Mouse (Mus musculus): ENCODE results near the gene D3Ertd254e. TPM values are rescaled to one million over a fixed set of nuclear protein-coding genes. Genes with fewer than 3 reads are reported as not detected.
"Not testable (repeated sequence)": the region's sequence is repeated elsewhere in the genome, so short reads cannot be mapped to it uniquely, and the experiment has no call there.

Gene D3Ertd254e
- total RNA-seq (2014; rRNA removed): 15.7 and 17.6 TPM in 2 replicates
- polyA plus RNA-seq (2015; fragmentation: Nextera tagmentation; extraction: Ambion mirVana): 11.2 and 12.5 TPM in 2 replicates

GRCm38 (mm10) chr3:36150934-36151686 lies at the start of gene D3Ertd254e:
TSS of gene D3Ertd254e (plus strand) at chr3:36151017.
- DNase-seq (ENCODE audit: low spot score) (peak; percentile 95), ATAC-seq (peak; percentile 99)
- Histone ChIP-seq H3K4me1 (ENCODE audit: insufficient read depth, low read length) (peaks cover 17% of the 10 kb centered on the region; the same call in 1 of the 2 replicates), H3K9ac (replicated peaks; ENCODE audit: low read length) (peak within 1 kb of the TSS; percentile 95), H3K9me3 (ENCODE audit: low read length) (no peaks in the 10 kb centered on the region), H3K27me3 (ENCODE audit: insufficient read depth, low read length) (no peaks in the 10 kb centered on the region), H3K4me2 (ENCODE audit: low read depth, low read length) (peak within 1 kb of the TSS; percentile 58), H3K36me3 (ENCODE audit: insufficient read depth, low read length) (no peaks in the 10 kb centered on the region), H3K4me3 (ENCODE audit: low read length) (peak within 1 kb of the TSS; percentile 95), H3K27ac (peak within 1 kb of the TSS; percentile 94)
- WGBS: under 1% methylated on average over 54 of the region's 54 CpGs
- no peak for TF ChIP-seq CTCF (IDR thresholded peaks at IDR 0.05; ENCODE audit: low read depth)

- no peak for DNase-seq (ENCODE audit: low spot score)
- Histone ChIP-seq H3K4me3 (ENCODE audit: low read length) (no peak overlapping the region), H3K9ac (replicated peaks; ENCODE audit: low read length) (no peak overlapping the region), H3K27ac (no peak overlapping the region), H3K4me2 (ENCODE audit: low read depth, low read length) (no peak overlapping the region), H3K27me3 (ENCODE audit: insufficient read depth, low read length) (no peaks in the 10 kb centered on the region), H3K9me3 (ENCODE audit: low read length) (no peaks in the 10 kb centered on the region), H3K4me1 (ENCODE audit: insufficient read depth, low read length) (no peaks in the 10 kb centered on the region), H3K36me3 (ENCODE audit: insufficient read depth, low read length) (no peaks in the 10 kb centered on the region)
- ATAC-seq: no peak
- 74% methylated on average over 4 of the region's 4 CpGs for WGBS
- TF ChIP-seq CTCF (IDR thresholded peaks at IDR 0.05; ENCODE audit: low read depth): no peak
Observed at GRCm38 (mm10) chr3:36116076-36116475, 34.7 kb upstream of the D3Ertd254e start.

DNA sequence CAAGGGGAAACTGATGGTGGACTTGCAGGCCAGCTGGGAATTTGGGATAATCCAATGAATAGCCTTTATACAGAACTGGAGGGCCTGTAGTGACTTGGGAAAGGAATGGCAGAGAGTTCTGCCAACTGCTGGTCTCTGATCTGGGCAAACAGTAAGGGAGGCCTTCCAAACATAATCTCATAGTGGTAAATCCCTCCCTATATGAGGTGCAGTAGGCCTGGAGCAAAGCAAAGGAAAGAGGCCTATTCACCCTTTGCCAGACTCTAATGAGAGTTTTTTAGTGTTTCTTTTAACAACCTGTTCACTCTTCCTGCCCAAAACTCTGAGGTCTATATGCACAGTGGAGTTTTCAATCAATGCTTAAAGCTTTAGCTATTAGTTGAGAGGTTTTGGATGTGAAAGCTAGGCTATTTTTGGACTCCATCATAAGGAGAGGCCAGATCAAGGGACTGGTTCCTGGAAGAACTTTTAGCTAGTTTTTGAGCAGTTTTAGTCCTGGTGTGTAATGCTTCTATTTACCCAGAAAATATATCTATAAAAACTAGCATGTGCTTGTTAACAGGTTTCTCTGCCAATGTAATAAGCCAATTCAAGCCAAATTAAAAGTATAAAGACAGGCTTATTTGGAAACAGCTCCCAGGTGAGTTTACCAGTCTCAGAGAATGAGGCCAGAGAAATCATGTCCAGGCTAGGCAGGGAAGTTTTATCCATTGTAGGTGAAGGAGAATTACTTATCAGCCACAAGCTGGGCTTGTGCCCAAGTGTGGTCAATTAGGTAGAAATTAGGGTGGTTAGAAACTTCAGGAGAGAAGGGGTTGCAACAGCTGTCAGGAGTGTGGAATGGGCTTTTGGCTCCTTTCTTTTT lies 30.9 kb upstream of the D3Ertd254e start:
- H3K9ac ChIP-seq (replicated peaks; ENCODE audit: low read length): no peak overlapping the region
- H3K4me2 ChIP-seq (ENCODE audit: low read depth, low read length): no peak overlapping the region
- no peak for TF ChIP-seq CTCF (IDR thresholded peaks at IDR 0.05; ENCODE audit: low read depth)
- H3K4me1 ChIP-seq (ENCODE audit: insufficient read depth, low read length): no peaks in the 10 kb centered on the region
- ATAC-seq (no peak), DNase-seq (ENCODE audit: low spot score) (no peak)
- no peaks in the 10 kb centered on the region for H3K36me3 ChIP-seq (ENCODE audit: insufficient read depth, low read length)
- H3K9me3 ChIP-seq (ENCODE audit: low read length): no peaks in the 10 kb centered on the region
- no peak overlapping the region for H3K4me3 ChIP-seq (ENCODE audit: low read length)
- H3K27ac ChIP-seq: no peak overlapping the region
- H3K27me3 ChIP-seq (ENCODE audit: insufficient read depth, low read length): no peaks in the 10 kb centered on the region

DNA sequence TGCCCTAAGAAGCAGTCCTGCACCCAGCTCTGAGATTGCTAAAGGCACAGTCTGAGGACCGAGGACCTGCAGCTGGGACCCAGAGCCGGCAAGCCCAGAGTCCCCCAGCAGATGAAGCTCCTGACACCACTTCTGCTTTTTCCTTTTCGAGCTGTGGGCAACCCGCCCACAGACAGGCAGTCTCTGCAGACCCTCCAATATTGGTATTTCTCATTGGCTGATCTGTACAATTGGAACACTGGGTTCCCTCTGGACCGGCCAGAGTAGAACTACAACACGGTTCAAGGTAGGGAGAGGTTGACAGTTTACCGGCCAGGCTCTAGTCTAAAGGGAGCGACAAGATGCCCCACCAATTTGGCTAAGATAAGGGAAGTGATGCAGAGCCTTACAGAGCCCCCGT lies 24.6 kb upstream of the D3Ertd254e start:
- ATAC-seq; H3K9me3 ChIP-seq (ENCODE audit: low read length); H3K36me3 ChIP-seq (ENCODE audit: insufficient read depth, low read length); DNase-seq (ENCODE audit: low spot score); H3K4me3 ChIP-seq (ENCODE audit: low read length); H3K9ac ChIP-seq (replicated peaks; ENCODE audit: low read length); H3K27ac ChIP-seq; H3K4me1 ChIP-seq (ENCODE audit: insufficient read depth, low read length); H3K27me3 ChIP-seq (ENCODE audit: insufficient read depth, low read length); H3K4me2 ChIP-seq (ENCODE audit: low read depth, low read length): not testable (repeated sequence)
- 95% methylated on average over 9 of the region's 9 CpGs for WGBS

GRCm38 (mm10) chr3:36136152-36136551 lies 14.7 kb upstream of the D3Ertd254e start:
- no peaks in the 10 kb centered on the region for H3K4me1 ChIP-seq (ENCODE audit: insufficient read depth, low read length)
- H3K36me3 ChIP-seq (ENCODE audit: insufficient read depth, low read length): no peaks in the 10 kb centered on the region
- no peak overlapping the region for H3K4me2 ChIP-seq (ENCODE audit: low read depth, low read length)
- DNase-seq (ENCODE audit: low spot score) (no peak), ATAC-seq (no peak)
- H3K27me3 ChIP-seq (ENCODE audit: insufficient read depth, low read length): no peaks in the 10 kb centered on the region
- H3K4me3 ChIP-seq (ENCODE audit: low read length): no peak overlapping the region
- no peaks in the 10 kb centered on the region for H3K9me3 ChIP-seq (ENCODE audit: low read length)
- H3K27ac ChIP-seq: no peak overlapping the region
- no peak for TF ChIP-seq CTCF (IDR thresholded peaks at IDR 0.05; ENCODE audit: low read depth)
- no peak overlapping the region for H3K9ac ChIP-seq (replicated peaks; ENCODE audit: low read length)

DNA sequence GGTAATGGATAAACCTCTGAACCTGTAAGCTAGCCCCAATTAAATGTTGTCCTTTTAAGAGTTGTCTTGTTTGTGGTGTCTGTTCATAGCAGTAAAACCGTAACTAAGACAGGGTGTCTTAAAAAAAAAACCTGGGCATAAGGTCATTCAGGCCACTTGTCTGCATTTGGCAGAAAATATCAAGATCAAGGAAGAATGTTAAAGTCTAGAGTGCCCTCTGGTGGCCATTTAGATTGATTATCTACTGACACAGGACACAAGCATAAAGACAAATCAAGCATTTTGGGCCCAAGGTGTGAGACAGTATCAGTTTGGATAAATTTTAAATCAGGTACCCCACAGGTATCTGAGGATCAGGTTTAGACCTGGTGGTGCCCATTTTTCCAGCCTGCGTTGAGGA lies 13.3 kb upstream of the D3Ertd254e start:
- Histone ChIP-seq H3K4me1 (ENCODE audit: insufficient read depth, low read length) (no peaks in the 10 kb centered on the region), H3K4me2 (ENCODE audit: low read depth, low read length) (no peak overlapping the region), H3K27ac (no peak overlapping the region), H3K9me3 (ENCODE audit: low read length) (no peaks in the 10 kb centered on the region), H3K27me3 (ENCODE audit: insufficient read depth, low read length) (no peaks in the 10 kb centered on the region), H3K9ac (replicated peaks; ENCODE audit: low read length) (no peak overlapping the region), H3K36me3 (ENCODE audit: insufficient read depth, low read length) (no peaks in the 10 kb centered on the region), H3K4me3 (ENCODE audit: low read length) (no peak overlapping the region)
- peak; percentile 45 for TF ChIP-seq CTCF (IDR thresholded peaks at IDR 0.05; ENCODE audit: low read depth)
- peak; percentile 53 for DNase-seq (ENCODE audit: low spot score)
- 0 out of 2 replicates have a peak, but pooled peaks have one; percentile 12 for ATAC-seq
- 55% methylated on average over 2 of the region's 2 CpGs for WGBS

Measured in hindbrain, postnatal 0 days (tissue).